Mouse (Mus musculus): Measurements from ENCODE around the gene Acsbg1. TPM values are rescaled to one million over a fixed set of nuclear protein-coding genes. Genes with fewer than 3 reads are reported as not detected.
A peak's percentile ranks its signal among the peaks of the same experiment; 100 is the strongest.

The Acsbg1 gene
- total RNA-seq, 1 experiment = 2.7 TPM

- Histone ChIP-seq H3K36me3 (ENCODE audit: control insufficient read depth, insufficient read depth, low read length, poor library complexity, severe bottlenecking) (no peaks in the 10 kb centered on the region), H3K27ac (ENCODE audit: insufficient read depth, low read depth, low read length, poor library complexity, severe bottlenecking) (no peak overlapping the region), H3K4me3 (ENCODE audit: insufficient read depth in 1 of 2, low read depth in 1 of 2, low read length in 2 of 2, poor library complexity in 1 of 2, severe bottlenecking in 1 of 2) (no peak overlapping the region), H3K4me1 (ENCODE audit: control insufficient read depth in 2 of 2, insufficient read depth in 2 of 2, low read length in 2 of 2, poor library complexity in 1 of 2) (peaks cover 0 to 5% of the 10 kb centered on the region in 2 experiments; a peak in 1 of 4 replicates), H3K9ac (ENCODE audit: insufficient read depth, low read depth, low read length, poor library complexity, severe bottlenecking) (no peak overlapping the region), H3K9me3 (ENCODE audit: control insufficient read depth, insufficient read depth, low read depth, low read length) (no peaks in the 10 kb centered on the region)
- TF ChIP-seq ZNF384 (IDR thresholded peaks at IDR 0.05; ENCODE audit: low read depth, low read length) = no peak
- TF ChIP-seq HCFC1 (IDR thresholded peaks at IDR 0.05; ENCODE audit: borderline replicate concordance, insufficient read depth, low read length) = no peak
- no peak for TF ChIP-seq ZC3H11A (IDR thresholded peaks at IDR 0.05; ENCODE audit: borderline replicate concordance, low read depth, low read length)
- no peak for TF ChIP-seq MAFK (IDR thresholded peaks at IDR 0.05; ENCODE audit: insufficient read depth, low read depth, low read length)
- TF ChIP-seq CHD2 (IDR thresholded peaks at IDR 0.05; ENCODE audit: low read depth, low read length) = no peak
- DNase-seq (ENCODE audit: low read depth, low spot score) = no peak
- in situ Hi-C loops (cut with MboI; ENCODE audit: low sequenced_read_pairs in 2 of 2, unreplicated experiment in 2 of 2) = no loop called here
Observed at GRCm38 (mm10) chr9:54612781-54613191, 48.9 kb downstream of the Acsbg1 start.

- TF ChIP-seq CHD2 (IDR thresholded peaks at IDR 0.05; ENCODE audit: low read depth, low read length) (no peak), HCFC1 (IDR thresholded peaks at IDR 0.05; ENCODE audit: borderline replicate concordance, insufficient read depth, low read length) (no peak), MAFK (IDR thresholded peaks at IDR 0.05; ENCODE audit: insufficient read depth, low read depth, low read length) (no peak), ZC3H11A (IDR thresholded peaks at IDR 0.05; ENCODE audit: borderline replicate concordance, low read depth, low read length) (no peak), ZNF384 (IDR thresholded peaks at IDR 0.05; ENCODE audit: low read depth, low read length) (no peak)
Observed at GRCm38 (mm10) chr9:54604886-54605285, 56.8 kb downstream of the Acsbg1 start.

GRCm38 (mm10) chr9:54604131-54604654 lies 57.5 kb downstream of the Acsbg1 start:
- DNase-seq (ENCODE audit: low read depth, low spot score) = no peak
- no peaks in the 10 kb centered on the region for H3K9me3 ChIP-seq (ENCODE audit: control insufficient read depth, insufficient read depth, low read depth, low read length)
- no peak overlapping the region for H3K9ac ChIP-seq (ENCODE audit: insufficient read depth, low read depth, low read length, poor library complexity, severe bottlenecking)
- no peaks in the 10 kb centered on the region; a peak in 1 of 4 replicates for H3K4me1 ChIP-seq (ENCODE audit: control insufficient read depth in 2 of 2, insufficient read depth in 2 of 2, low read length in 2 of 2, poor library complexity in 1 of 2)
- TF ChIP-seq CHD2 (IDR thresholded peaks at IDR 0.05; ENCODE audit: low read depth, low read length) (no peak), ZNF384 (IDR thresholded peaks at IDR 0.05; ENCODE audit: low read depth, low read length) (no peak), ZC3H11A (IDR thresholded peaks at IDR 0.05; ENCODE audit: borderline replicate concordance, low read depth, low read length) (no peak), HCFC1 (IDR thresholded peaks at IDR 0.05; ENCODE audit: borderline replicate concordance, insufficient read depth, low read length) (no peak), MAFK (IDR thresholded peaks at IDR 0.05; ENCODE audit: insufficient read depth, low read depth, low read length) (no peak)
- no peak overlapping the region for H3K4me3 ChIP-seq (ENCODE audit: insufficient read depth in 1 of 2, low read depth in 1 of 2, low read length in 2 of 2, poor library complexity in 1 of 2, severe bottlenecking in 1 of 2)
- in situ Hi-C loops (cut with MboI; ENCODE audit: low sequenced_read_pairs in 2 of 2, unreplicated experiment in 2 of 2) = no loop called here
- H3K27ac ChIP-seq (ENCODE audit: insufficient read depth, low read depth, low read length, poor library complexity, severe bottlenecking) = no peak overlapping the region
- peaks cover 36% of the 10 kb centered on the region for H3K36me3 ChIP-seq (ENCODE audit: control insufficient read depth, insufficient read depth, low read length, poor library complexity, severe bottlenecking)

More at GRCm38 (mm10) chr9:54604886-54605285, 56.8 kb downstream of the Acsbg1 start:
- Histone ChIP-seq H3K36me3 (ENCODE audit: control insufficient read depth, insufficient read depth, low read length, poor library complexity, severe bottlenecking) (peaks cover 30% of the 10 kb centered on the region), H3K27ac (ENCODE audit: insufficient read depth, low read depth, low read length, poor library complexity, severe bottlenecking) (no peak overlapping the region), H3K9ac (ENCODE audit: insufficient read depth, low read depth, low read length, poor library complexity, severe bottlenecking) (no peak overlapping the region), H3K4me1 (ENCODE audit: control insufficient read depth in 2 of 2, insufficient read depth in 2 of 2, low read length in 2 of 2, poor library complexity in 1 of 2) (peaks cover 0 to 2% of the 10 kb centered on the region in 2 experiments; a peak in 1 of 4 replicates), H3K4me3 (ENCODE audit: insufficient read depth in 1 of 2, low read depth in 1 of 2, low read length in 2 of 2, poor library complexity in 1 of 2, severe bottlenecking in 1 of 2) (no peak overlapping the region), H3K9me3 (ENCODE audit: control insufficient read depth, insufficient read depth, low read depth, low read length) (no peaks in the 10 kb centered on the region)
- in situ Hi-C loops (cut with MboI; ENCODE audit: low sequenced_read_pairs in 2 of 2, unreplicated experiment in 2 of 2) = no loop called here
- DNase-seq (ENCODE audit: low read depth, low spot score) = peak; percentile 62

GRCm38 (mm10) chr9:54602916-54603315 lies 58.8 kb downstream of the Acsbg1 start:
- H3K4me3 ChIP-seq (ENCODE audit: insufficient read depth in 1 of 2, low read depth in 1 of 2, low read length in 2 of 2, poor library complexity in 1 of 2, severe bottlenecking in 1 of 2) = no peak overlapping the region
- no peak overlapping the region for H3K27ac ChIP-seq (ENCODE audit: insufficient read depth, low read depth, low read length, poor library complexity, severe bottlenecking)
- no peak overlapping the region for H3K9ac ChIP-seq (ENCODE audit: insufficient read depth, low read depth, low read length, poor library complexity, severe bottlenecking)
- peaks cover 44% of the 10 kb centered on the region for H3K36me3 ChIP-seq (ENCODE audit: control insufficient read depth, insufficient read depth, low read length, poor library complexity, severe bottlenecking)
- TF ChIP-seq MAFK (IDR thresholded peaks at IDR 0.05; ENCODE audit: insufficient read depth, low read depth, low read length) (no peak), ZNF384 (IDR thresholded peaks at IDR 0.05; ENCODE audit: low read depth, low read length) (no peak), HCFC1 (IDR thresholded peaks at IDR 0.05; ENCODE audit: borderline replicate concordance, insufficient read depth, low read length) (no peak), ZC3H11A (IDR thresholded peaks at IDR 0.05; ENCODE audit: borderline replicate concordance, low read depth, low read length) (no peak), CHD2 (IDR thresholded peaks at IDR 0.05; ENCODE audit: low read depth, low read length) (no peak)
- no peaks in the 10 kb centered on the region for H3K4me1 ChIP-seq (ENCODE audit: control insufficient read depth in 2 of 2, insufficient read depth in 2 of 2, low read length in 2 of 2, poor library complexity in 1 of 2)
- H3K9me3 ChIP-seq (ENCODE audit: control insufficient read depth, insufficient read depth, low read depth, low read length) = no peaks in the 10 kb centered on the region
- no peak for DNase-seq (ENCODE audit: low read depth, low spot score)
- in situ Hi-C loops (cut with MboI; ENCODE audit: low sequenced_read_pairs in 2 of 2, unreplicated experiment in 2 of 2) = no loop called here

Data from ES-E14 (cell line).